Mouse (Mus musculus) activated CD4-positive, CD25-positive, alpha-beta regulatory T cell (primary cell): Measurements from ENCODE around the gene Amot. TPM values are rescaled to one million over a fixed set of nuclear protein-coding genes. Genes with fewer than 3 reads are reported as not detected.

ENCODE experiments used
- polyA plus RNA-seq, 2 experiments: library from polyadenylated mRNA; unstranded; fragments of 100-300 nt; shearing (Covaris generic); gene quantifications; one replicate each; pipeline ENCODE4 v1.2.1; 2017

The Amot gene
- not detected for polyA plus RNA-seq

GRCm38 (mm10) chrX:145504717-145505415 is at the start of gene Amot:
Gene Amot, minus strand, starts transcription at chrX:145505181.

Other genes with a start within 250 kb of the Amot start
- under 1 TPM in 1 of 2 experiments, not detected in 1; 0.35 TPM for gene Lhfpl1, start 156.1 kb downstream of the Amot start, polyA plus RNA-seq